Mouse (Mus musculus) lung, postnatal 0 days (tissue): ENCODE data around the gene Suclg2. TPM values are rescaled to one million over a fixed set of nuclear protein-coding genes. Genes with fewer than 3 reads are reported as not detected.

ENCODE experiments used
- ATAC-seq: fragments of 200-750 bp; cut with Nextera tagmentation; 2 replicates; pipeline ENCODE4 v1.8.0; 2017; ENCODE audit warnings: moderate library complexity
- DNase-seq: peaks from one replicate; pipeline ENCODE4 v3.0.0-alpha.2; 2016; ENCODE audit warnings: low spot score
- H3K27ac ChIP-seq: fragments of 300-500 bp; sonication (generic); 2 replicates; pipeline ENCODE4 v1.5.1; 2014; ENCODE audit warnings: antibody characterized with exemption, mild to moderate bottlenecking, low read length, mixed read lengths
- H3K27me3 ChIP-seq: fragments of 300-500 bp; sonication (generic); replicated peaks from 2 replicates; pipeline ENCODE4 v1.6.1; 2014; ENCODE audit warnings: low read length, mixed read lengths; ENCODE audit not compliant: insufficient read depth
- H3K36me3 ChIP-seq: fragments of 300-500 bp; sonication (generic); 2 replicates; pipeline ENCODE4 v1.6.1; 2014; ENCODE audit warnings: low read length, mixed read lengths; ENCODE audit not compliant: insufficient read depth
- H3K4me1 ChIP-seq: fragments of 300-500 bp; sonication (generic); 2 replicates; pipeline ENCODE4 v1.6.1; 2014; ENCODE audit warnings: antibody characterized with exemption, low read depth, low read length, mixed read lengths; ENCODE audit not compliant: insufficient read depth
- H3K4me2 ChIP-seq: fragments of 300-500 bp; sonication (generic); replicated peaks from 2 replicates; pipeline ENCODE4 v1.6.1; 2014; ENCODE audit warnings: low read depth, mild to moderate bottlenecking, low read length, moderate library complexity, mixed read lengths
- H3K4me3 ChIP-seq: fragments of 300-500 bp; sonication (generic); 2 replicates; pipeline ENCODE4 v1.5.1; 2014; ENCODE audit warnings: low read depth, low read length
- H3K9ac ChIP-seq: fragments of 300-500 bp; sonication (generic); replicated peaks from 2 replicates; pipeline ENCODE4 v1.6.1; 2014; ENCODE audit warnings: low read depth, mild to moderate bottlenecking
- H3K9me3 ChIP-seq: fragments of 300-500 bp; sonication (generic); 2 replicates; pipeline ENCODE4 v1.6.1; 2016; ENCODE audit warnings: low read length, mixed read lengths
- CTCF ChIP-seq: IDR thresholded peaks from 2 replicates; pipeline ENCODE4 v1.5.1; 2016; ENCODE audit warnings: antibody characterized with exemption, mild to moderate bottlenecking
- EP300 ChIP-seq: IDR thresholded peaks from 2 replicates; pipeline ENCODE4 v1.6.1; 2016; ENCODE audit warnings: antibody characterized with exemption, mild to moderate bottlenecking, control low read depth
- WGBS: fragments of 180-500 bp; shearing (Covaris S2); extraction: QIAGEN DNeasy Blood & Tissue Kit; methylation state at CpG from one replicate; pipeline ENCODE4 v1.1.7; 2014; 5-methylcytosine and 5-hydroxymethylcytosine counted together
- polyA plus RNA-seq: library from polyadenylated mRNA; unstranded; fragments of >200 nt; fragmentation: Nextera tagmentation; extraction: Ambion mirVana; gene quantifications from 2 replicates; pipeline ENCODE4 v1.2.1, GENCODE M21; 2015

Gene Suclg2
- polyA plus RNA-seq, 1 experiment from 2014 or later: 37.4 TPM

- no peak for TF ChIP-seq EP300
- TF ChIP-seq CTCF: no peak
- no peaks in the 10 kb centered on the region for H3K36me3 ChIP-seq
- no peak overlapping the region for H3K4me3 ChIP-seq
- H3K4me2 ChIP-seq: no peak overlapping the region
- ATAC-seq (no peak), DNase-seq (no peak)
- no peak overlapping the region for H3K27ac ChIP-seq
- H3K4me1 ChIP-seq: no peaks in the 10 kb centered on the region
- no peak overlapping the region for H3K9ac ChIP-seq
- WGBS: 85% methylated on average over 3 of the region's 3 CpGs
- H3K9me3 ChIP-seq: no peaks in the 10 kb centered on the region
- H3K27me3 ChIP-seq: no peaks in the 10 kb centered on the region
Measured at GRCm38 (mm10) chr6:95573035-95573759, 145.4 kb downstream of the Suclg2 start.

DNA sequence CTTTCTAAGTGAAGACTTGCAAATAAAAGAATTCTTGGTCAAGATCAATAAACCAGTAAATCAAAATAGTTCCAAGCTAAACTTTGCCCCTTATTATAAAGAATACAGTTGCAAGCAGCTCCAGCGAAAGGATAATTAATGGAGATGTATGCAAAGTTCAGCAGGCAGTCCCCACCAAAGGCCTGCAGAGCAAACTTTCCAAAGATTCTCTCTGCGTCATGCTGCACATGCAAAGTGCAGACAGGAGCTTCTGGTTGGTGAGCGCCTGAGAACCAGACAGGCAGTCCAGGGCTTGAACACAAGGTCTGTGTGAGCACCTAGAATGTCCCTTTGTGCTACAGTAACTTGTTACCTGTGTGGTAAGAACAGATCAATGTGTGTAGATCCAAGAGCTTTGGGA lies 147.0 kb downstream of the Suclg2 start:
- 89% methylated on average over 3 of the region's 3 CpGs for WGBS
- Histone ChIP-seq H3K36me3 (no peaks in the 10 kb centered on the region), H3K9me3 (no peaks in the 10 kb centered on the region), H3K27ac (no peak overlapping the region), H3K4me3 (no peak overlapping the region), H3K4me1 (no peaks in the 10 kb centered on the region), H3K9ac (no peak overlapping the region), H3K4me2 (no peak overlapping the region), H3K27me3 (no peaks in the 10 kb centered on the region)
- TF ChIP-seq EP300 (no peak), CTCF (no peak)
- ATAC-seq (no peak), DNase-seq (no peak)

DNA sequence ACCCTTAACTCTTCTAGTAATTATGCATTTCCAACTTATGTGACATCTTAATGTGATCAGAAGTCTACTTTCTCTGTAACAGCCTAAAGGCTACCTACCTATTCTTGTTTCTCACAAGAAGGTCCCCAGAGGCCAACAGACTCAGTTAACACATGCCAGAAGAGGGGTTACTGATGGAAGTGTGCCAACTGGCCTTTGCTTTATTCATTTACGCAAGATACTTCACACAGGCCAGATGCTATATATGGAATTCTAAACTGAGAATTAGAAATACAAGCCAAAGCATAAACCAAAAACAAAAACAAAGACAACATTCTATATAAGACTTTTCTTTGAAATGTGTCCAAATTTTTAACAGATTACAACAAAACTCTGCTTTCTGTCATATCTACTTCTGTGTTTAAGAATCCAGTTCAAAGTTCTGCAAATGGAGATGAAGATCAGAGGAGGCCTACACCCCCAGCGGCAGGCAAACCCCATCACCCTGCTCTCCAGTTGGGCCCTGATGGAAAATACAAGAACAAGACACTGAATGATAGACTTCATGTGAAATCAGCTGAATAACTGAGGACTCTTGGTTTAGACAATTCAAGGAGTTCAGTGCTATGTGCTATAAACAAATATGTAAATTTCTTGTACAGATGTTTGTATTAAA lies 155.1 kb downstream of the Suclg2 start:
- no peaks in the 10 kb centered on the region for H3K36me3 ChIP-seq
- no peaks in the 10 kb centered on the region for H3K9me3 ChIP-seq
- no peak overlapping the region for H3K27ac ChIP-seq
- no peak overlapping the region for H3K9ac ChIP-seq
- TF ChIP-seq CTCF (no peak), EP300 (no peak)
- H3K4me3 ChIP-seq: no peak overlapping the region
- ATAC-seq (no peak), DNase-seq (no peak)
- no peaks in the 10 kb centered on the region for H3K4me1 ChIP-seq
- no peaks in the 10 kb centered on the region for H3K27me3 ChIP-seq
- no peak overlapping the region for H3K4me2 ChIP-seq
- 67% methylated on average over 2 of the region's 2 CpGs for WGBS

DNA sequence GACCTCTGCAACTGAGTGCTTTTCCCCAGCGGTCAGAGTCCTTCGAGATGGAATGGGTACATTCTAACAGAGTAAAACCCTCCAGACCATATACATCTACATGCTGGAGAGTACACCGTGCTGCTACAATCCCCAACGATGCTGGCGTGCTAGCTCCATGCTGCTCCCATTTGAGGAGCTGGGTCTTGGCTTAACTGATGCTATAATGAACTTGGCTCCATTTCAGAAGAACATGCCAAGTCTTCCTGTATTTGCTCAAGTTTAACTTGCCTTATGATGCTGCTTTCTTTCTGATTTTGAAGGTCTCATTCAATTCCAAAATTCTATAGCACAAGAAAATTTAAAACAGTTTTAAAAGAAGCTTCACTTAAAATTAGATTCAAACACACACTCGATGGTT lies 162.3 kb downstream of the Suclg2 start:
- no peaks in the 10 kb centered on the region for H3K4me1 ChIP-seq
- DNase-seq (no peak), ATAC-seq (no peak)
- H3K27me3 ChIP-seq: no peaks in the 10 kb centered on the region
- no peak overlapping the region for H3K27ac ChIP-seq
- H3K4me3 ChIP-seq: no peak overlapping the region
- H3K9ac ChIP-seq: no peak overlapping the region
- H3K36me3 ChIP-seq: no peaks in the 10 kb centered on the region
- WGBS: 73% methylated on average over 6 of the region's 6 CpGs
- TF ChIP-seq EP300 (no peak), CTCF (no peak)
- no peaks in the 10 kb centered on the region for H3K9me3 ChIP-seq
- no peak overlapping the region for H3K4me2 ChIP-seq

GRCm38 (mm10) chr6:95552339-95552950 lies 166.2 kb downstream of the Suclg2 start:
- WGBS: 48% methylated on average over 6 of the region's 6 CpGs
- H3K4me3 ChIP-seq: no peak overlapping the region
- ATAC-seq: no peak
- TF ChIP-seq CTCF (no peak), EP300 (no peak)
- no peak for DNase-seq
- no peak overlapping the region for H3K9ac ChIP-seq
- no peaks in the 10 kb centered on the region for H3K4me1 ChIP-seq
- H3K36me3 ChIP-seq: no peaks in the 10 kb centered on the region
- no peaks in the 10 kb centered on the region for H3K9me3 ChIP-seq
- no peaks in the 10 kb centered on the region for H3K27me3 ChIP-seq
- H3K4me2 ChIP-seq: no peak overlapping the region
- H3K27ac ChIP-seq: no peak overlapping the region

GRCm38 (mm10) chr6:95551000-95551399 lies 167.6 kb downstream of the Suclg2 start:
- no peak for TF ChIP-seq CTCF
- no peak for TF ChIP-seq EP300
- no peak overlapping the region for H3K4me3 ChIP-seq
- H3K9me3 ChIP-seq: no peaks in the 10 kb centered on the region
- no peak overlapping the region for H3K9ac ChIP-seq
- H3K27ac ChIP-seq: no peak overlapping the region
- ATAC-seq: peak; percentile 46
- DNase-seq: no peak
- H3K27me3 ChIP-seq: no peaks in the 10 kb centered on the region
- WGBS: 54% methylated on average over 4 of the region's 4 CpGs
- H3K4me2 ChIP-seq: no peak overlapping the region
- H3K36me3 ChIP-seq: no peaks in the 10 kb centered on the region
- no peaks in the 10 kb centered on the region; the same call in 1 of the 2 replicates for H3K4me1 ChIP-seq
